Mouse (Mus musculus): ENCODE measurements at regions not wholly inside any gene's neighbourhood (a gene's known extent, or its start where the extent isn't known, plus 50 kb on each side); places are given as distances from the start of the nearest gene placed in this dataset.

GRCm38 (mm10) chr13:42244240-42245086 is 56.8 kb upstream of the Edn1 start:
- DNase-seq = peak; percentile 11

- DNase-seq = no peak
Measured at GRCm38 (mm10) chr13:42245753-42246409, 55.4 kb upstream of the Edn1 start.

Measured in right cerebral cortex, postnatal 4 days (tissue).